Mouse (Mus musculus): ENCODE measurements at regions not wholly inside any gene's neighbourhood (a gene's known extent, or its start where the extent isn't known, plus 50 kb on each side); places are given as distances from the start of the nearest gene placed in this dataset.
A peak's percentile ranks its signal among the peaks of the same experiment; 100 is the strongest.
"Not testable (repeated sequence)": the region's sequence is repeated elsewhere in the genome, so short reads cannot be mapped to it uniquely, and the experiment has no call there.

GRCm38 (mm10) chr14:114485781-114486180 lies 606.2 kb upstream of the Gpc5 start:
- no peak for DNase-seq

- DNase-seq, result not testable (repeated sequence)
Observed at GRCm38 (mm10) chr14:114493371-114493770, 598.6 kb upstream of the Gpc5 start.

GRCm38 (mm10) chr14:114504976-114505375 lies 587.0 kb upstream of the Gpc5 start:
- no peak for DNase-seq

GRCm38 (mm10) chr14:114547910-114548680 lies 543.9 kb upstream of the Gpc5 start:
- no peak for DNase-seq

DNA sequence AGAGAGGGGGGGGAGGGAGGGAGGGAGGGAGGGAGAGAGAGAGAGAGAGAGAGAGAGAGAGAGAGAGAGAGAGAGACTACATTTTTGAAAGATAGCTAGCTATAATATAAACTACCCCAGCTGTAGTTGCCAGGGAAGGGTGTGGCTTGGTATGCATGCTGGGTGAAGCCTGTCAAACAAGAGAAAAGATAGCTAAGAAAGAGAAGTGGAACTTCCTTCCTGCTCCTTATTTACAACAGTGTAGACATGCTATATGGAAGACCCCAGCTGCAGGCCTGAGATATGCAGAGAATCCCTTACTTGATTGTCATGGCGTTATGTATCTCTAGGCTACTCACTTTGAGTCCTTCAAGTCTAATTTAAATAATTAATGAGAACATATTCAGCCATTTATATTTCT lies 542.9 kb upstream of the Gpc5 start:
- DNase-seq, result no peak

DNA sequence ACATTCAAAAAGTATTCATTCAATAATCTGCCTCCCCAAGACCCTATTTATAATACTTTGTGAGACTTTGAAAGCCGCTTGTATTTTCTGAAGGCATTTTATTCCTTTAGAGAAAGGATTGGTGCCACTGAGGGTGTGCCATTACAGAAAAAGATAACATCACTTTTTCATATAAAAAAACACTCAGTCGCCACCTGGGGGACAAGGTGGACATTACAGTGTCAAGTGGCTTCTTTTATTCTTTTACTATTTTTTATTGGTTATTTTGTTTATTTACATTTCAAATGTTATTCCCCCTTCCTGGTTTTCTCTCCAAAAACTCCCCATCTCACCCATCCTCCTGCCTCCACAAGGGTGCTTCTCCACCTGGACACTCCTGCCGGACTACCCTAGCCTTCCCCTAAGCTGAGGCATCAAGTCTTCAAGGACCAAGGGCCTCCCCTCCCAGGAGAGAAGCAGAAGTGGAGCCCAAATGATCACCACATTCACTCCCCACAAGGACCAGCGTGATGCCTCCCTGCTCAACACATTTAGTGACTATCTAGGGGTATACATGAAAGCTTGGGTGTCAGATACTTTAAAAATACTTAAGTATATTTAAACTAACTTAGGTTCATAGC lies 525.5 kb upstream of the Gpc5 start:
- DNase-seq, result no peak

DNA sequence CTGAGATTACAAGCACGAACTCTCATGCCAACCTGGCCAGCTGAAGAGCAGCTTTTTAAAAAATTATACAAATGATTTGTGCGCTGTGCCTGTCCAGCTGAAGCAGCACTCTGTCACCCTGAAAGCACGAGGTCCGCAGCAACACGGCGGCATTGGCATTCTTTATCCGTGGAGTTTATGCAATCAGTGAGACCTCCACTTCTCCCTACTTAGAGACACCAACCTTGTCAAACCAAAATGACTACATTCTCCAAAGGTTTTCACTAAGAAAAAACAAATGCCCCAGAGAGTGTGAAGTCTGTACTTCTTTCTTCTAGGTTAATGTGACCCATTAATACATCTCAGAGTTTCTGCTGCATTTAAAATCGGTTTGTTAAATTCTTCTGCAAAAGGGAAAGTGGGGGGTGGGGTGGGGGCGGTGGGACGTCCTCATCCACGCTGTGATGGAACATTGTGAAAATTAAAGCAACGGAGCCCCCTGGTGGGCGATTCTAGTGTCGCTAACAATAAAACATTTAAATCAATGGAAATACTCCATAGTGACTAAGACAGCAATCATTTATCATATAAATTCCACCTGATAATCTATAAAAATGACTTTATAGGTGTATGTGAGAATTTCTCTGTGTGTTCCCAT lies 524.2 kb upstream of the Gpc5 start:
- DNase-seq, result peak; percentile 7

DNA sequence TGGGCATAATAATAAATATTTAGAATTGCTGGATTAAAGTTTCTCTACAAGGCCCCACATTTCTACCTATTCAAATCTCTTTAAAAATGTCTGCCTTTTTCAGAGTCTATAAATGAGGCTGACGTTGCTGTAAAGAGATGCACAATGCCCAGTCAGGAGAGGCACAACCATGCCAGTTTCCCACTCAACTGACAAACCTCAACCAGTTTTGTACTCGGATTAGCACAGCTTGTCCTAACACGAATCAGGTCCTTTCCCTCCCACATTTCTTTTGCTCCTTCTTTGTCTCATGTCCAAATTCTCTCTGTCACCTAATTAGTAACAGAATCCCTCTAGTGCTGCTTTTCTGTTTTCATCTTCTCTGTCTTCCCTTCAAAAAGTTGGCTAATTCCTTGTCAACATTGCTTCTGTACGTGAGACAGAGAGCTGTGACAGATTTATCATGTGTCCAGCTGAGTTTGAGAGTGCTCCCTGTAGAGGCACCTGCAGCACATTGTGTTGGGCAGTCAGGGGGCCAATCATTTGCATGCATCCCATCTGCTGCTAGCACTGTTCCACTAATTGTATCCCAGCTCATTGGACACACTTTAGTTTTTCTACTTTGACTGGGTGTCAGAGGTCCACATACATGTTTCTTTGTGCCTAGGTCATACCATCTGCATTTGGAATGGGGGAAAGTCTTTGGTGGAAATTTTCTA lies 504.5 kb upstream of the Gpc5 start:
- DNase-seq, result no peak

GRCm38 (mm10) chr14:114609296-114609695 lies 482.7 kb upstream of the Gpc5 start:
- DNase-seq, result no peak

- no peak for DNase-seq
Observed at GRCm38 (mm10) chr14:114612400-114612799, 479.6 kb upstream of the Gpc5 start.

- no peak for DNase-seq
Observed at GRCm38 (mm10) chr14:114656636-114657035, 435.4 kb upstream of the Gpc5 start.

- DNase-seq, result no peak
Observed at GRCm38 (mm10) chr14:114662028-114662427, 430.0 kb upstream of the Gpc5 start.

DNA sequence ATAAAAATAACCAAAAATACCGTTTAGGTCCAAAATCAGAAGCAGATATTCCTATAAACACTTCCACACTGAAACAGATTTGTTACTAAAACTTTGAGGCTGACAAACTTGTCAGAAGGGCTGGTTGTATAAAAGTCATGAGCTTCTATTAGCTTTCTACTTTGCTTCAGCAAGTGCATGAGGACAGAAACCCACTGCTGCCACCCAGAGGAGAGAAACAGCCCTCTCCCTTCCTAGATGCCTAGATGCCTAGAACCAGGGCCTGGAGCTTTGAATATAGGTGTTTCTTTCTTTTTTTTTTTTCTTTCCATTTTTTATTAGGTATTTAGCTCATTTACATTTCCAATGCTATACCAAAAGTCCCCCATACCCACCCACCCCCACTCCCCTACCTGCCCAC lies 406.9 kb upstream of the Gpc5 start:
- DNase-seq, result no peak

DNA sequence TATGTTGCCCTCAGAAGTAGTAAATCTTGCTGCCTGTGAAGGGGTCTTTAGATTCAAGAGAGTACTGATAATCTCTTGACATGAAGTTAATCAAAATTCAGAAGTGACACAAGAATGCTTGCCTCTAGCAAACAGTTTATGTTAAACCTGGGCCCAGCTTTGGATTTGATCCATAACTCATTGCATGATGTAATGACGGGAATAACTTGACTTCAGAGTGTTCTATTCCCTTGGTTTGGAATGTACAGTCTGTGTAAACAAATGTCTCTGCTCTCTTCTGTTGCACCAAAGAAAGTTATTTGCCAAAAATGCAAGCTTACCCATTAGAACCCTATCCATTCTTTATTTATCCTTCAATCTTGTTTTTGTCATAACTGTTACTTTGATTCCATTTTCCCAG lies 397.1 kb upstream of the Gpc5 start:
- no peak for DNase-seq

- no peak for DNase-seq
Observed at GRCm38 (mm10) chr14:114697543-114697942, 394.5 kb upstream of the Gpc5 start.

GRCm38 (mm10) chr14:114723080-114723479 lies 368.9 kb upstream of the Gpc5 start:
- no peak for DNase-seq

- no peak for DNase-seq
Observed at GRCm38 (mm10) chr14:114767323-114767722, 324.7 kb upstream of the Gpc5 start.

DNA sequence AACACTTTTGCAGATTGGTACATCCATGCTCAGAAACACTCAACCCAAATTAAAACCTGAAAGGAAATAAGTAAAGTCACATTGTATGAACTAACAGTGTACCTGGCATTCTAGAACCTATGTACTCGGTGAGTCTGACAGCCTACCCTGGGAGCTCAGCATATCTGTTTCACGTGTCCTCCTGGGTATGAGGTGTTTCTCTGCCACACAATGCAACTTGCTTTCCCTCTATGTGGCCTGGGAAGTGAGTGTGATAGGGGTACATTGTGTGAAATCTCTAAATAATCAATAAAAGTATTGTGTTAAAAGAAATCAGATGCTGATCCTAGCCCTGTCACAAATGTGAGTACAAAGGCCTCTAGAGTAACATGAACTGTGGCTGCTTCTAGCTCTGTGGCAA lies 315.3 kb upstream of the Gpc5 start:
- DNase-seq, result no peak

DNA sequence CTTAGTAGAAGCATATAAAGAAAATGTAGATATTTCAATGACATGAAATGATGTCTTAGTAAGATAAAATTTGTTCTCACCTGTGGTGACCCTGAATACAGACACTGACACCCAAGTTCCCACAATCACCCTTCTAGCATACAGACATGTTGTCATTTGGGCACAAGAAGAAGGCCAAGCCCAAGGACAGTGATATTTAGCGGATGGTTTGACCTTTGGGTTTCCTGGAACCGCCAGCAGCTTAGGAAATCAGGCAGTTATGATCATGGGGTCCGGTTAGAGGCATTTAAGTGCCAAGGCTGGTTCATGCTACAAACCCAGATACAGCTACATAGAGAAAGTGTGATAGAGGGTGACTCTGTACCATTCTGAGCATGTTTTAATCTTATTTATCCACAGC lies 310.2 kb upstream of the Gpc5 start:
- no peak for DNase-seq

GRCm38 (mm10) chr14:114790946-114791830 lies 300.8 kb upstream of the Gpc5 start:
- peak; percentile 73 for DNase-seq

DNA sequence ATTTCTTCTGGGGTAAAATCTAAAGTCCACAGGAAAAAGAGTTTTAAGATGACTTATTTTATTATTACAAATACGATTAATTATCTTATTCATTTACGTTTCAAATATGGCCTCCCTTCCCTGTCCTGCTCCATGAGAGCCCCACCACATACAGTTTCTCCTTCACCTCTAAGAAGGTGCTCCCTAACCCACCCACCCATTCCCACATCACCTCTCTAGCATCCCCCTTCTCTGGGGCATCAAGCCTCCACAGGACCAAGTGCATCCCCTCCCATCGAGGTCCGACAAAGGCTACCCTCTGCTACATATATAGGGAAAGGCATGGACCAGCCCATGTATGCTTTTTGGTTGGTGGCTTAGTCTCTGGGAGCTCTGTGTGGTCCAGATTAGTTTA lies 300.2 kb upstream of the Gpc5 start:
- DNase-seq, result no peak

DNA sequence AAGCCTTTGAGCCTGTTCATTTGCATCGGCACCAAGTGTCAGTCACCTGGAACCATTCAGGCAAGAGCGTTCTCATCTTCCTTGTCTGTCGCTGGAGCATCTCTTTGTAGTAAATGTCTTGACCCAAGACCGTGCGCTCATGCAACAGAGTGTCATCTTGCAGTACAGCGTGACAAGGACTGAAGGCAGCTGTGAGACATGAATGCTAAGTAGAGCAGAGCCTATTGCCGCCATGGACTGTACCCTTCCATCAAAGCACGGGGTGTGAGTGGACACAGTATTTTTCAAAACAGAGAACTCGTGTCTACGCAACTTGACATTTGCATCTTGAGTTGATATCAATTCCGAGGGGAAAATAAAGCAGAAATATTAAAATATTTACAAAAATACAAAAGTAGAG lies 287.4 kb upstream of the Gpc5 start:
- no peak for DNase-seq

DNA sequence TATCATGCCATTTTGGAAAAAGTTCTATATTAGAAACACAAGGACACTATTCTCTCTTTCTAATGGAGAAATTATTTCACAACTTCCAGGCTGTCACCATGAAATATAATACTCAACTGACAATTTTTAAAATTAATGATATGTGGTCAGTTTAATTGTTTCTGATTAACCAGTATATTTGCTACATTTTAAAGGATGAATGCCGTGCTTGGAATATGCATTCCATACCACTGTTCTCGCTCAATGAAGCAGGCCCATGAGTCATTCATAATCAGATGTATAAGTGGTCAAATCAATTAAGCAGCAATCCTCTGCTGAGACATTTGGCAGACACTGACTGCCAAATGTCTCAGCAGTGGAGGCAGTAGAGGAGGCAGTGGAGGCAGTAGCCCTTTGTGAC lies 283.4 kb upstream of the Gpc5 start:
- DNase-seq, result no peak

Data from lung, postnatal 36 days (tissue).